Mouse (Mus musculus) testis, adult 2 months (tissue): ENCODE measurements around the gene Fgfr1op2. TPM values are rescaled to one million over a fixed set of nuclear protein-coding genes. Genes with fewer than 3 reads are reported as not detected.
"Not testable (repeated sequence)": the region's sequence is repeated elsewhere in the genome, so short reads cannot be mapped to it uniquely, and the experiment has no call there.

Source experiments
- H3K27ac ChIP-seq: fragments of 200-500 bp; 2 replicates; pipeline ENCODE4 v1.5.1; 2012; ENCODE audit warnings: low read depth, low read length; ENCODE audit not compliant: control insufficient read depth, insufficient read depth
- H3K27me3 ChIP-seq: fragments of 200-500 bp; 2 replicates; pipeline ENCODE4 v1.6.1; 2012; ENCODE audit warnings: mild to moderate bottlenecking, low read length, moderate library complexity; ENCODE audit not compliant: control insufficient read depth, insufficient read depth
- H3K36me3 ChIP-seq: fragments of 200-500 bp; 2 replicates; pipeline ENCODE4 v1.6.1; 2012; ENCODE audit warnings: mild to moderate bottlenecking, low read length; ENCODE audit not compliant: control insufficient read depth, insufficient read depth
- H3K4me1 ChIP-seq: fragments of 200-500 bp; 2 replicates; pipeline ENCODE4 v1.6.1; 2012; ENCODE audit warnings: low read length; ENCODE audit not compliant: control insufficient read depth, insufficient read depth
- H3K4me3 ChIP-seq: fragments of 200-500 bp; 2 replicates; pipeline ENCODE4 v1.5.1; 2012; ENCODE audit warnings: low read depth, mild to moderate bottlenecking, low read length, moderate library complexity, mixed read lengths; ENCODE audit not compliant: control insufficient read depth
- CTCF ChIP-seq: fragments of 200-500 bp; IDR thresholded peaks from 2 replicates; pipeline ENCODE4 v1.5.1; 2012; ENCODE audit warnings: low read depth, mild to moderate bottlenecking, inconsistent platforms, low read length, moderate library complexity; ENCODE audit not compliant: control insufficient read depth, insufficient read depth, insufficient replicate concordance
- POLR2A ChIP-seq: fragments of 200-500 bp; IDR thresholded peaks from 2 replicates; pipeline ENCODE4 v1.6.1; 2012; ENCODE audit warnings: low read depth, mild to moderate bottlenecking, inconsistent platforms, low read length, moderate library complexity; ENCODE audit not compliant: control insufficient read depth
- polyA plus RNA-seq: library from polyadenylated mRNA; depleted of rRNA; stranded (reverse); fragments of >200 nt; gene quantifications from 2 replicates; pipeline ENCODE4 v1.2.3, GENCODE M21; 2012

Fgfr1op2 gene
- polyA plus RNA-seq, 1 experiment, result 154 TPM

DNA sequence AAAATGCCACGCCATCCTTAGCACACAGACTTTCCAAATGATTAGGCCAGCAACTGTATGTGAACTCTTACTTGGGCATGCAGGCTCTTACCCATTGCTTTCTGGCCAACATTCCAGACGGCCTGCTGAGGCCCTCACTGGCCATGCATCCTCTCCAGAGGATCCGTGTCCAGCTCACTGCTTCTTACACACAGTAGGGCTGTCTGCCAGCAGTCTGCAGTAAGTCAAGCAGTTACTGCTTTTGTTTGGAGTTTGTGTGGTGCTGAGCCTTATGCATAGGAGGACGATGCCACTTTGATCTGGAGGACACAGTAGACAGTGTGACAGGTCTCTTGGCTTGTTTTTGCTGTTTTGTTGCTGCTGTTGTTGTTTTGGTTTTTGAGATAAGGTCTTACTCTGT, 38.3 kb upstream of the Fgfr1op2 start:
- Histone ChIP-seq H3K4me1 (no peaks in the 10 kb centered on the region), H3K27me3 (no peaks in the 10 kb centered on the region), H3K27ac (no peak overlapping the region), H3K36me3 (no peaks in the 10 kb centered on the region), H3K4me3 (no peak overlapping the region)
- no peak for TF ChIP-seq POLR2A
- TF ChIP-seq CTCF, result no peak

DNA sequence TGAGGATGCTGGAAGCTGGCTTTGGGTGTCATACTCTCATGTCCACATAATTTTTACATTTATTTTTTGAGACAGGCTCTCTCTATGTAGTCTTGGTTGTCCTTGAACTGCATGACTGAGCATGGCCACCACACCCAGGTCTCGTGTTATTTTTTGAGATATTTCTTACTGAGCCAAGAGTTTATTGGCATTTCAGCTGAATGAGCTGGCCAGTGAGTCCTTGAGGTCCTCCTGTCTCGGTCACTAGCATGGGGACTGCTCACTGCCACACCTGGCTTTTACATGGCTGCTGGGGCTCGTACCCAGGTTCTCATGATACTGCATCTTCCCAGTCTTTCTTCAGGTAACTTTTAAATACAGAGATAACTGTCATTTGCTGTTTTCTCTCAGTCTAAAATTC, 36.6 kb upstream of the Fgfr1op2 start:
- H3K4me1 ChIP-seq, result no peaks in the 10 kb centered on the region
- no peaks in the 10 kb centered on the region for H3K27me3 ChIP-seq
- no peaks in the 10 kb centered on the region for H3K36me3 ChIP-seq
- no peak overlapping the region for H3K4me3 ChIP-seq
- TF ChIP-seq CTCF, result no peak
- no peak for TF ChIP-seq POLR2A
- H3K27ac ChIP-seq, result no peak overlapping the region

DNA sequence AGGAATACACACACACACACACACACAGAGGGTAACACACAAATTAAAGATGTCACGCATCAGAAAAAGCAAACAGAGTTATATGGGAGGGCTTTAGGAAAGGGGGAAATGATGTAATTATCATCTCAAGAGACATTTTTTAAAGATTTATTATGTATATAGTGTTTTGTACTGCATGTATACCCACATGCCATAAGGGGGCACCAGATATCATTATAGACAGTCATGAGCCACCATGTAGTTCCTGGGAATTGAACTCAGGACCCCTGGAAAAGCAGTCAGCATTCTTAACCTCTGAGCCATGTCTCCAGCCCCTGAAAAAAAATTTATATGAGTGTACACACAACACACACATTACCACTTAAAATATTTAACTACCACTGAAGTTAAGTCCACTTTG, 32.4 kb upstream of the Fgfr1op2 start:
- TF ChIP-seq POLR2A (no peak), CTCF (no peak)
- H3K27ac ChIP-seq, result no peak overlapping the region
- no peaks in the 10 kb centered on the region for H3K36me3 ChIP-seq
- no peaks in the 10 kb centered on the region for H3K4me1 ChIP-seq
- no peak overlapping the region for H3K4me3 ChIP-seq
- H3K27me3 ChIP-seq, result no peaks in the 10 kb centered on the region

DNA sequence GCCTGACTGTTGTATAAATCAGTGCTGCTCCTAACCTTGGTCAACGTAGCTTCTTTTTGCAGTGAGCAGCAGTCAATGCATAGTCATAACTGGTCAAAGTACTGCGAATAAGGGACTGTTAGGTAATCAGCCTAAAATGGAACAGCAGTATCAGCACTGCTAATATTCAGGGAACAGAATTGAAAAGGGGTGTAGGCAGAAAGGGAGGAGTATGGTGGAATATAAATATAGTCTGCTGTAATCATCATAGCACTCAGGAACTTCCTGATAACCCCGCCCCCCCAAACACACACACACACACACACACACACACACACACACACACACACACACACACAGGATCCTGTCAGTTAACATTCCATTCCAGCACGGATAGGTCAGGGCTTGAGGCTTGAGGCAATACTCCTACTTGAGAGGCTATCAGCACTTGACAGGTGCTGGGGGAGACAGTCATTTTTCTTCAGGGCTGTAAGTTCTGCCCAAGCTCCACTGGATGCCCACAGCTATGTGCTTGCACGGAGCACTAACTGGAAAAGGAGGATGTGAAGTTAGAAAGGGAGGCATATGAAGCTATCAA, 31.6 kb upstream of the Fgfr1op2 start:
- Histone ChIP-seq H3K27me3 (no peaks in the 10 kb centered on the region), H3K27ac (no peak overlapping the region), H3K4me1 (no peaks in the 10 kb centered on the region), H3K36me3 (no peaks in the 10 kb centered on the region; the same call in 1 of the 2 replicates), H3K4me3 (no peak overlapping the region)
- TF ChIP-seq POLR2A, result no peak
- no peak for TF ChIP-seq CTCF

DNA sequence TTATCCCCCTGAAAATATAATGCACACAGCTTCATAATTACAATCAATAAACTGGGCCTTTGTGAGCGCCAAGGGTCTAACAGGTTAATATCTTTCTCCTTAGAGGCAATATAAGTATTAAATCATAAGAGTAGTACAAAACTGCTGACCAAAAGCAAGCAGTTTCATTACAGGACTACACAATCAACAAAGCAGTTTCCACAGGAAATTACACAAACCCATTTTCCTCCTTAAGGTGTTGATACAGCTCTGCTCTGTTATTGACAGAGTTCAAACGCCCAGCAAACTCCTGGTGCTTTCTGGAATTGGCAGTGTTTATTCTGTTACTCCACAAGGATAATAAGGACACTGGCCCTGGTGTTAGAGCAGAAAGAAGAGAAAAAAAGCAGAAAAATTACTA, 26.6 kb upstream of the Fgfr1op2 start:
- TF ChIP-seq CTCF (no peak), POLR2A (no peak)

DNA sequence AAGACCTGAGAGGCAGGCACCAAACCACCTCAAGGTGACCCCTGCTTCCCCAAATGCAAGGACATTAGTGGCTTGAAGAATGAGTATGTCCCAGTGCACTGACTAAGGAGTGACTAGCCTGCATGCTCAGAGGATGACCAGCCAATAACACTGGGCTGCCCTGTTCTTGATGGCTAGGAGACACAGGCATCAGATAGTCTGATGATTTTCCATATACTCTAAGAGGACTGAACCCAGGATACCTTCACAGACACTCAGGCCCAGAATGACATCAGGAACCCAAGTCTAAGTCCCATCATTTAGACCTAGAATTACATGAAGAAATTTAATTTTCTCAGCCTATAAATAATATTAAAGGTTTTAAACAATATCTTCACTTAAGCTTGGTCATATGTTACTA, 25.7 kb upstream of the Fgfr1op2 start:
- H3K4me1 ChIP-seq, result no peaks in the 10 kb centered on the region
- H3K4me3 ChIP-seq, result no peak overlapping the region
- H3K36me3 ChIP-seq, result peaks cover 1% of the 10 kb centered on the region; the same call in 1 of the 2 replicates
- TF ChIP-seq POLR2A (no peak), CTCF (no peak)
- H3K27me3 ChIP-seq, result no peaks in the 10 kb centered on the region
- no peak overlapping the region for H3K27ac ChIP-seq

More for the DNA sequence above, 26.6 kb upstream of the Fgfr1op2 start:
- no peaks in the 10 kb centered on the region for H3K4me1 ChIP-seq
- H3K27ac ChIP-seq, result no peak overlapping the region
- H3K36me3 ChIP-seq, result peaks cover 1% of the 10 kb centered on the region; the same call in 1 of the 2 replicates
- H3K4me3 ChIP-seq, result no peak overlapping the region
- no peaks in the 10 kb centered on the region for H3K27me3 ChIP-seq

DNA sequence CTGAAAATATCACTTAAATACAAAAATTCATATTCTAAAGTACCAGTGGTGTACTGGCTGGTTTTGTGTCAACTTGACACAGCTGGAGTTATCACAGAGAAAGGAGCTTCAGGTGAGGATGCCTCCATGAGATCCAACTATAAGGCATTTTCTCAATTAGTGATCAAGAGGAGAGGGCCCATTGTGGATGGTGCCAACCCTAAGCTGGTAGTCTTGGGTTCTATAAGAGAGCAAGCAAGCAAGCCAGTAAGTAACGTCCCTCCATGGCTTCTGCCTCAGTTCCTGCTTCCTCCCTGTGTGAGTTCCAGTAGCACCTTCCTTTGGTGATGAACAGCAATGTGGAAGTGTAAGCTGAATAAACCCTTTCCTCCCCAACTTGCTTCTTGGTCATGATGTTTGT, 14.5 kb upstream of the Fgfr1op2 start:
- H3K4me1 ChIP-seq, H3K36me3 ChIP-seq, H3K4me3 ChIP-seq, H3K27me3 ChIP-seq, H3K27ac ChIP-seq: not testable (repeated sequence)

DNA sequence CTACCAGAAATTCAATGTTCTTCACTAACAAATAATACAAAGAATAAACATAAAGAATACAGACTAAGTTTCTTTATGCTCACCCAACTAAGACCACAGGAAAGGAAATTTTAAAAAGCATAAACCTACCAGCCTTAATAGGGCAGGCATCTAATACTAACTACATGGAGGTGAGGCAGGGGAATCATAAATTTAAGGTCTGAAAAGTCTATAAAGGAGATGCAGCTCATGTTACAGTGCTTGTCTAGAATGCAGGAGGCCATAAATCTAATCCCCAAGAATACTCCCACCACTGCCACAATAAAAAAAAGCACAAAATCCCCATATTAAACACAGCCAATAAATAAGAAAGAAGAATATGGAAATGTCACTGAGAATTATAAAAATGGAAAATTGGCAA, 4.9 kb upstream of the Fgfr1op2 start:
- Histone ChIP-seq H3K27ac (no peak overlapping the region), H3K36me3 (no peaks in the 10 kb centered on the region), H3K4me3 (no peak overlapping the region), H3K4me1 (no peaks in the 10 kb centered on the region; the same call in 1 of the 2 replicates), H3K27me3 (no peaks in the 10 kb centered on the region)
- no peak for TF ChIP-seq POLR2A
- no peak for TF ChIP-seq CTCF
